Mouse (Mus musculus): ENCODE data around the gene 4930402H24Rik.
A peak's percentile ranks its signal among the peaks of the same experiment; 100 is the strongest.

Gene 4930402H24Rik

DNA sequence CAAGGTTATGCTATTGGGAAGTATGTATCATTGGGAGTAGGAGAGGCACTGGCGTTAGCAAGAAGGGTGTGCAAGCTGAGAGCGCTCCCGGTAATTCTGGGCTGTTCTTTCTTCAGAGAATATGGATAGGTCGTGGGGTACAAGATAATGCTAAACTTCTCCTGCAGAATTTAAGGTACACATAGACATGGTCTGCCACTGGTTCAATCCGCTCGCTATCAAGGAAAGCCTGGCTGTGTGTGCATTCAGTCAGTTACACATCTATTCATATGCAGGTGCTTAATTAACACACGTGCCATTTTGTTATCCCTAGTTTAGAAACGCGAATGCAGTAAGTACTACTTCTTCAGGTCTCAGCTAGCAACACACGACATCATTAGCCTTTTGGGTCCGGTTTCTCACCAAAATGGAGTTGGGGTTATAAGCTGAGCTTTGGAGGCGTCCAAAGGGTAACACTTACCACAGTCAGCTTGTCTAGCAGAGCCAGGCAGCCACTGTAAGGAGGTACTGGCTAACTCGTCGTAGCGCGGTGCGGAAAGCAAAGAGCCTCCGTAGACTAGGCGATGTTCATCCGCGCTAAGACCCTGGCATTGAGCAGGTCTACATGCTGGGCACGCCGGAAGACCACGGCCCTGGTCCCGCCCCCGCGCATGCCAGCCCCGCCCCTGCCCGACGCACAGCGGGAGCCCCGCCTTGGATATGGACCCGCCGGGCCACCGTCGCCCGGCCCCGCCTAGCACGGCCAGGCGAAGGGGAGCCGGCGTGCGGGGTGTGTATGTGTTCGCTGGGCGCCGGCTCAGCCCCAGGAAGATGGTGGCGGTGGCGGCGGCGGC lies at the start of gene 4930402H24Rik, which contains the start of gene Atrn:
TSS of gene 4930402H24Rik (minus strand) at position 656 of the 833 bp plus-strand sequence.
TSS of gene Atrn (plus strand) at position 745 of the 833 bp plus-strand sequence.
- peak; percentile 93 for DNase-seq (ENCODE audit: low read depth)

DNA sequence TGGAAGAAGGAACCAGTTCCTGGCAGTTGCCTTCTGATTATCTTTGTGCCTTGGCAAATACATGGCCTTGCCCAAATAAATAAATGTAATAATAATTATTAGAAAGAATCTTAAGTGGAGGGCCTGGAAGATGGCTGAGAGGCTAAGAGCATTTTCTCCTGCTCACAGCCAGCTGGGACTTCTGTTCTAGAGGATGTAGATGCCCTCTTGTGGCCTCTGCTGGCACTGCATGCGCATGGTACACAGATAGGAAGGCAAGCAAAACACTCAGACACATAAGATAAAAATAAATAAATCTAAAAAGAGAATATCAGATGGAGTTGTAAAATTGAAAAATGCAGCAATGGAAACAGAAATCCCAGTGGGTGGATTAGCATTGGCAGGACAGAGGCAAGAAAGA lies 44.3 kb upstream of the 4930402H24Rik start:
- DNase-seq (ENCODE audit: low read depth) = peak; percentile 80

DNA sequence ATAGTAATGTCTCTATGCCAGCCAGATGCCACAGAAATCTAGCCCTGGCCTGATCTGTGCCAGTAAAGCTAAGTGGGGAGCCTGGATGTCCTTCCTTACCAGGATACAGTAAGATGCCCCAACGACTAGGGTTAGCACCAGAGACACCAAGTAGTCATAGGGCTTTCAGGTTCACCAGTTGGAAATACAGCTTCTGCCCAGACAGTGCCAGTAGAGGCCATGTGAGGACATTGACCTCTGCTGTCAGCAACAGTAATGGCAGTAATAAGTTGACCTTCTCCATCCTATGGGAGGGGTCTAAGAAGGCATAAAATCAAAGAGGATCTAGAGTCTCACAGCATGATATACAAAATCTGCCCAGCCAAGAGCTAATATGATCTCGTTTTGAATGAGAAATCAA lies 43.6 kb upstream of the 4930402H24Rik start:
- DNase-seq (ENCODE audit: low read depth) = peak; percentile 3

DNA sequence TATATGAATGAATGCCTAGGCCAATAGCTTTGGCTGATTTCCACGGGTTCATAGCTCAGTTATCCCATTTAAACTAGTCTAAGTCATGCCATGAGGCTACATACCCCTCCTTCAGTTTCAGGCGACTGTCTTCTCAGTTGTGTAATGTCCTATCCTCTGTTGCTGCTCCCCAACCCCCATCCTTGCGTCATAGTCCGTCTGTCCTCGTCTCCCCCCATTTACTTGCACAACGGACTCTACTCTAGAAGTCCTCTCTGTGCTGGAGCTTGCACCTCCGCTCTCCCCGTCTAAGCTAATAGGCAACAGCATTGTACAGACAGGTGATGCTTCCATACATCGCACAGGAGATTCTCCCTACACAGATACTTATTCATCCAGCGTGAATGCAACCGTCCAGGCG lies 26.7 kb upstream of the 4930402H24Rik start:
- DNase-seq (ENCODE audit: low read depth) = no peak

DNA sequence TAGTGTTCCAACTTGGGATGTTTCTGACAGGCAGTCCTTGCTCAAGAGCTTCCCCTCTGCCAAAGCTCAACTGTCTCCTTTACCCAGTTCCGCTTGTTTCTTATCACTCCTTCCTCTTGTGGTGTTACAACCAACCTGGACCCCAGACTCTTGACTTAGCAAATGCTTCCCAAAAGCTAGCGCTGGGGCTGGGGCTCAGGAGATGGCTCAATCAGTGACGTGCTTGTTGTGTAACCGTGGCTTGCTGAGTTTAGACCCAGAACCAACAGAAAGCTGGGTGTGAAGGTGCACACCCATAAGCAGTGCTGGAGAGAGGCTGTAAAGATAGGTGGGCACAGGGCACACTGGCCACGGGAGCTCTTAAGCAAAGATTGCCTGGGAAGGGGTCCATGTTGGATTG lies 23.8 kb upstream of the 4930402H24Rik start:
- no peak for DNase-seq (ENCODE audit: low read depth)

- no peak for DNase-seq (ENCODE audit: low read depth)
Observed at GRCm38 (mm10) chr2:130928530-130928929, 22.3 kb upstream of the 4930402H24Rik start.

GRCm38 (mm10) chr2:130928031-130928430 lies 21.8 kb upstream of the 4930402H24Rik start:
- DNase-seq (ENCODE audit: low read depth) = no peak

DNA sequence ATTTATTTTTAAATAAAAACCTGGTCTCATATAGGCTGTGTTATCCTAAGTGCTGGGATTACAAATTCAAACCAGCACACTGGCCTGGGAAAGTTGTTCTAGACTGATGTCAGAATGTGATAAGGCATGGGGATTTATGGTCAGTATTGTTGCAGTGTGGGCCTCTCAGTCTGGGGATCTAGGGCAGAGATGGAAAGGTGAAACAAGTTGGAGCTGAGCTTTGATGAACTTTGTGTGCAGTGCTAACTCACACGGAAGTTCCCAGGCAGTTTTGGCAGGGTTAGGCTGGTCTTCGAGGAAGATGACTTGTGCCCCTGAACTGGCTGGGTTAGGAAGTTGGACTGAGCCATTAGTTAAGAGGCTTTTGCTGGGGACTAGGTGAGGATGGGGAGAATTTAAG lies 18.7 kb upstream of the 4930402H24Rik start:
- no peak for DNase-seq (ENCODE audit: low read depth)

DNA sequence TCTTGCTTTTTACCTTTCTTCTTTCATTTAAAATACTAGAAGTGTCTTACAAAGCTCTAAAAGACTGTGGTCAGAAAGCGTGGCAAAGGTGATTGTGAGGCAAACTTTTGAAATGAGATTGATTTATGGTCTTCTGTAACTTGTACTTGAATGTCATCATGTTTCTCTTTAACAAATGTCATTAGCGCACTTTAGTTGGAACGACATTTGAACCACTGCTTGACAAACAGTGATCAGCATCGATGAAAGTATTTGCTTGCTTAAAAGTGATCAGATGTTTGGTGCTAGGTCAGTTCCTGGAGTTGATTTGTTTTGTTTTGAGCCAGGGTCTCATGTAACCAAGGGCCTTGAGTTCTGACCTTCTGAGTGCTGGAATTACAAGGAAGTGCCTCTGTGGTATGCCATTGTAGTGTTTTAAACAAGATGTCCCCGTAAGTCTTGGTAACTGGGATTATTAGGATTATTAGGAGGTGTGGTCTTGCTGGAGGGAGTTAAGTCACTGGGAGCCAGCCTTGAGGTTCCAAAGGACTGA lies 12.9 kb upstream of the 4930402H24Rik start:
- DNase-seq (ENCODE audit: low read depth) = no peak

DNA sequence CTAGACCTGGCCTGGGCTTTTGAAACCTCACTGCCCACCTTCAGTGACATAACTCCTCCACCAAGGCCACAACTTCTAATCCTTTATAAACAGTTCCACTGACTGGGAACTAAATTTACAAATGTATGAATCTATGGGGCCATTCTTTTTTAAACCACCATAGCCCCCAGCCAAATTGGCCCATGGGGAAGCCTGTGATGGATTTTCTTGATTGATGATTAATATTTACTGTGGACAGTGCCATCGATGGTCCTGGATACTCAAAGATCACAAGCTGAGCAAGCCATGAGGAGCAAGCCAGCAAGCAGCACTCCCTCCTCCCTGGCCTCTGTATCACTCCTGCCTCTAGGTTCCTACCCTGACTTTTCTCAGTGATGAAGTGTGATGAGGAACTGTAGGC lies 11.5 kb upstream of the 4930402H24Rik start:
- DNase-seq (ENCODE audit: low read depth) = no peak

DNA sequence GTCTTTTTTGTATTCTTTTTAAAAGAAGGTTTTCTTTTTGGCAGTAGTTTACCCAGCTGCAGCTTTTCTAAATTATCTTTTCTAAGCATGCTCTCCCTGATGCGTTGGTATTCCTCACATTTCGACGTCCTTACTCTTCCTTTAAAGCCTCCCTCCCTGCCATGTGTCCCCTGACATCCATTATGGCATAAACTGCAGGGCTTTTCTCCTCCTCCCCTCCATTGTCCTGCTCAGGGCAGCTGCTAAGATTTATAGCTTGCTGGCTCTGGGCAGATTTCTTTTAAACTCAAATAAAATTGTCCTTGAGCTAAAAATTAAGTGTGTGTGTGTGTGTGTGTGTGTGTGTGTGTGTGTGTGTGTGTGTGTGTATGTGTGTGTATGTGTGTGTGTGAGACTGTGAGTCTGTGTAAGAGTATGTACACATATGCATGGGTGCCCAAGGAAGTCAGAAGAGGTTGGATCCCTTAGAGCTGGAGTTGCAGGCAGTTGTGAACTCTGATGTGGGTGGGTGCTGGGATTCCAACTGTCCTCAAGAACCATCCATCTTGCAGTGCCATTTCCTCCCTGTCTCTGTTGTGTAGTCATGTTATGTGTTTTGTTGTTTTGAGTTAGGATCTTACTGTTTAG lies 10.4 kb upstream of the 4930402H24Rik start:
- no peak for DNase-seq (ENCODE audit: low read depth)

DNA sequence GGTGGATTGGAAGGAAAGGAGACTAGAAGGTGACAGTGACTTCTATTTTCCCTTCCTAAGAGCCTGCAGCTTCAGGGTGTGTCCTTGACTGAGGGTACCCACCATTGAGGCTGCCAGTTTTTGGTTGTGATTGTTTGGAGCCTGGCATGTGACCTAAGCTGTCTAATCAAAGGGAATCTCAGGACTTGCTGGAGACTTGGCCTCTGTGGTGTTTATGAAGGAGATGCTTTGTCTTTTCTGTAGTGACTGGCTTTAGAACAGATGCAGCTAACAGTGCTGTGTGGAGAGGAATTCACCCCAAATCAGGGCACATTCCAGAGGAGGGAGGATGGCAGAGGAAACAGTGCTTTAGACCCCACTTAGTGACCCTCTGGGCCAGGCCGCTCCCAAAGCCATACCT lies 8.7 kb upstream of the 4930402H24Rik start:
- DNase-seq (ENCODE audit: low read depth) = no peak

DNA sequence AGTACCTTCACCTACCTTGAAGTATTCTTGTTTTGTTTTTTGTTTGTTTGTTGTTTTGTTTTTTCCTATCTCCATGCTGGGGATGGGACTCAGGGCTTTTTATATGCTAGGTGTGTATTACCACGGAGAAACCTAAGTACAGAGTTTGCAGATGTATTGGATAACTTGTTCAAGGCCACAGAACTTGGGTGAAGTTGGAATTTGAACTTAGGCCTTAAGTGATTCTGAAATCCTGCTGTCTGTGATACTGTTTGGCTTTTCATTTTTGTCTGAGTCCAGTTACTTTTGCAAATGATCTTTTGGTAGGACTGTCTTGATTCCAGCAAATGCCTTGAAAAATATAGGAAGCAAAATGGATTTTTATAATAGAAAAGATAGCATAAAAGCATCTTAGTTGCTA lies 5.5 kb upstream of the 4930402H24Rik start:
- DNase-seq (ENCODE audit: low read depth) = no peak

DNA sequence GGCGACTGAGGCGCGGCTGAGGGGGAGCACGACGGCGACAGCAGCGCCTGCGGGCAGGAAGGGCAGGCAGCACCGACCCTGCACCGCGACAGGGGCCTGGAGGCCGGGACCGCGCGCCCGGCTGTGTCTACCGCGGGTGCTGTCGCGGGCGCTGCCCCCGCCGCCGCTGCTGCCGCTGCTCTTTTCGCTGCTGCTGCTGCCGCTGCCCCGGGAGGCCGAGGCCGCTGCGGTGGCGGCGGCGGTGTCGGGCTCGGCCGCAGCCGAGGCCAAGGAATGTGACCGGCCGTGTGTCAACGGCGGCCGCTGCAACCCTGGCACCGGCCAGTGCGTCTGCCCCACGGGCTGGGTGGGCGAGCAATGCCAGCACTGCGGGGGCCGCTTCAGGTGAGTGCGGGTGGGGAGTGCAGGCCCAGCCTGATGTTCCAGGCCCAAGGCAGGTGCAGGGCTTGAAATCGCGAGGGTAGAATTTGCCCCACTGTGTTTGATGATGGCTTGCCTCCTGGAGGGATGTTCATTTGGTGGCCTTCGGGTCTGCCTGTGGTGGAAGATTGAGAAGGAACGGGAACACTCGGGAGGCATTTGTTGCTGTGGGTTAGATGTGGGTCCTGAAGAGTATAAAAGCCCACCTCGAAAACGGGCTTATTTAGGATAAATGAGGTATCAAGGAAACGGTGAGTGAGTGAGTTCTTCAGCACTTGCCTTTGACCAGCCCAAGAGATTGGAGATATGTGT lies 544 bp upstream of the 4930402H24Rik start:
- DNase-seq (ENCODE audit: low read depth) = no peak

DNA sequence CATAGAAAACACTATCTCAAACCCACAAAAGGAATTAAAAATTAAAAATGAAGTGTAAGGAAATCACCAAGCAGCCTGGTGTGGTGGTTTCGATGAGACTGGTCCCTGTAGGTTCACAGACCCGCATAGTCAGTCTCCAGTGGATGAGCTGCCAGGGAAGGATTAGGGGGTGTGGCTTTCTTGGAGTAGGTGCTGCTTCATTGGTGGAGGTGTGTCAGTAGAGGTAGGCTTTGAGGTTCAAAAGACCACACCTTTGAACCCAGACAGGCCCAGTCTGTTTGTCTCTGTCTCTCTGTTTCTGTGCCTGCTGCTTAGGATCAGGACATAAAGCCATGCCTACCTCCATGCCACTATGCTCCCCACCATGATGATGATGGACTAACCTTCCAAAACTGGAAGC lies 7.4 kb downstream of the 4930402H24Rik start:
- no peak for DNase-seq (ENCODE audit: low read depth)

- no peak for DNase-seq (ENCODE audit: low read depth)
Observed at GRCm38 (mm10) chr2:130897856-130898255, 8.3 kb downstream of the 4930402H24Rik start.

GRCm38 (mm10) chr2:130896944-130897343 lies 9.3 kb downstream of the 4930402H24Rik start:
- DNase-seq (ENCODE audit: low read depth) = no peak

DNA sequence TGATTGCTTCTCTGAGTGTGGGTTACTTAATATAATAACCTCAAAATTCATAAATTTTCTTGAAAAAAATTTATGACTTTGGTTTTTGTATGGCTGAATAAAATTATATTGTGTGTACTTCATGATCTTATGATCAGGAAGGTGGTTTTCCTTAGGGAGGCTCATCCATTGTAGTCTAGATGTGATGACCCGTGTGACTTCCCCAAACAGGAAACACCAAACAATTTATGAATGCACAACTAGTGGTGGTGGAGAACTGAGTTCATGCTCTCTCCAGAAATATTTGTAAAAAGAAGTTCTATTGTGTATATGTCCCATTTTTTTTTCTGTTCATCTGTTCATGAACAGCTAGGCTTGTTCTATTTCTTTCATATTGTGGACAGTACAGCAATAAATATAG lies 18.8 kb downstream of the 4930402H24Rik start:
- no peak for DNase-seq (ENCODE audit: low read depth)

DNA sequence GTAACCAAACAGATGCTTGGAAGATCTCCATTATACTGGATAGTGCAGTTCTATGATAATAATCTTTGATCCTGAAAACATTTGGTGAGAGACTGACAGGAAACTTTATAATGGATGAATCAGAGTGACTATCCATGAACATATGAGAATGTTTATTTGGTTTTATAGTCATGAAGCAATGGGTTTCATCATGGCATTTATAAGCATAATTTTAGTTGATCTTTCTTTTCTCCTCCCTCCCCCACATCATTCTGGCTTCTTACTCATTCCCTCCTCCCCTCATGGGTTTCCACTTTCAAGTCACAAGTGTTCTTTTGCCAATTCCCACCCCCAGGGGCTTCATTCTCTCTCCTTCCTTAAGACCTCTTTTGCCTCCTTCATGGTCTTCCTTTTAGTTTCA lies 19.2 kb downstream of the 4930402H24Rik start:
- DNase-seq (ENCODE audit: low read depth) = no peak

DNA sequence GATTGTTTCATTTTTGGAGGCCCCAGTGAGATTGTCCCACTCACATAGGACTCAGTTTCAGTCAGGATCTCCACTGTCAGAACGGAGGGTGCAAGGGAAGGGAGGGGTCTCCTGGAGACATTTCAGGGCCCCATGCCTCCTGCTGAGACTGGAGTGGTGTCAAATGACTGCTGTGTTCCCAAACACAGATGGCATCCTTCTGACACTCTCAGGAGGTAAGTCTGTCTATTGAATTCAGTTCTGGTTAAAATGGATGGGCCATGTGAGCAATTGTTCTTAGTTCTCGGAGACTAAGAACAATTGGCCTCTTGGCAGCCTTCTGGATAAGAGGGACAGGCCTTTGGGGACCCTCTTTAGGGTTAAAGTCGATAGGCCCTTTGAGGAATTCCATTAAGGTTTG lies 28.8 kb downstream of the 4930402H24Rik start:
- DNase-seq (ENCODE audit: low read depth) = no peak

GRCm38 (mm10) chr2:130870916-130871315 lies 35.3 kb downstream of the 4930402H24Rik start:
- no peak for DNase-seq (ENCODE audit: low read depth)

DNA sequence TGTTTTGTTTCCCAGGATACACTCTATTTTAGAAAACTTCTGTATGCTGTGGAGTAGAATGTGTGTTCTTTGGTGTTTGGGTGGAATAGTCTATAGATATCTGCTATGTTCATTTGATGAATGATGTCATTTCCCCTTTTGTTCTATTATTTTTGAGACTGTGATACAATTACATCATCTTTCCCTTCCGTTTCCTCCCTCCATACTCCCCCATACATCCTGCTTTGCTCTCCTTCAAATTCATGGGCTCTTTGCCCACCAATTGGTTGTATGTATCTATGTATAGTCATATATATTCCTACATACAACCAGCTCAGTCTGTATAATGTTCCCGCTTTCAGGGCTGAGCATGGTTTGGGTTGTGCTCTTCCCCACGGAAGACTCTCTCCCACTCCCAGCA lies 44.1 kb downstream of the 4930402H24Rik start:
- no peak for DNase-seq (ENCODE audit: low read depth)

DNA sequence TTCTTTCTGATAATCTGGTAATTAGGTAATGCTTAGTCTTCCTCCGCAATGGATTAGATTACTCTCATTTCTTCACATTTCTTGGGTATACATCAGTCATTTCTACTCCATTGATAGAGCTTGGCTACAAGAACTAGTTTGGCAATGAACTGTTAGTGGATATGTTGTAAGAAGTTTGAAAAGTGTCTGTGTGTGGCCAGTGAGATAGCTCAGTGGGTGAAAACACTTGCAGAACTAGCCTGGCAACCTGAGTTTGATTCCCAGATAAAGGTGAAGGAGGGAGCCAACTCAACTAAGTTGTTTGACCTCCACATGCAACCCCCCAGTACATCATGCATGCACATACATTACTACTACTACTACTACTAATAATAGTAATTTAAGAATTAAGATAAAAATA lies 53.2 kb downstream of the 4930402H24Rik start:
- no peak for DNase-seq (ENCODE audit: low read depth)

Measured in naive thymus-derived CD4-positive, alpha-beta T cell, adult 2 months (primary cell).